Comparison of ENCODE assay signal across 9 mouse cellular contexts in the genomic region with DNA sequence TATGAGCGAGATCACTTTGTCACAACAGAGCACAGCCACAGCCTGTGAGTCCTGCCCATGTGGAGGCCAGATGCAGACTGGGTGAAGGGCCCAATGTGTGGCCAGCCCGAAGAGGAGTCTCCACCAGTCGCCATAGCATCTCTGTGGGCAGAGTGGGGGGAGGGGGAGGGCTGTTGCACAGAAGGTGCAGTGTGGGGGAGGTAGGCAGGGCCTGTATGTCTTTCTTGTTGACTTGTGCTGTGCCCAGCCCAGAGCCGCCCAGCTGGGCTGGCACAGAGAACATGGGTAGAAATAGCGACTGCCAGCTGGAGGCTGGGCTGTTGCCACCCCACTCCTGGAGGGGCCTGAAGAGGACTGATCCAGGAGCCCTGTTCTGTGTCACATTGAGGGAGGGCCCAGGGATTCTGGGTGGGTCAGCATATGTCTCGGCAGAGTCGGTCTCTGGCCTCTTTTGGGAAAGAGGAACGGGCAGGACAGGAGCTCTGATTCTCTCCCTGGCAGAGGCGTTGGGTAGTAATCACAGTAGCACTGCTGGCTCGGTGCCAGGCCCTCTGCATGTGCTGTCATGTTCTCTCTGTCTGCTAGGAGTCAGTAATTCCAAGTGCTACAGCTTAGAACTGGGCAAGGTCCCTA. TPM values are rescaled to one million over a fixed set of nuclear protein-coding genes. Genes with fewer than 3 reads are reported as not detected.
DNase-seq lines count a peak whose midpoint lies in the region; ATAC-seq lines count a peak whose summit lies in the region.
"Had no signal": no experiment of that assay in that cellular context is flagged by ENCODE, and none has a peak within 500 bp of the region (broad histone marks: within the 10 kb centered on the region; RNA-seq: fewer than 3 reads in every experiment).

No protein-coding gene starts in this region.

- no peaks in the 10 kb centered on the region for H3K27me3 ChIP-seq in stomach, embryonic 14.5 days (ENCODE audit: control insufficient read depth, insufficient read depth, low read length)
- H3K27me3 ChIP-seq: liver, embryonic 13.5 days had no signal

- no peak overlapping the region for H3K4me2 ChIP-seq in stomach, embryonic 14.5 days (replicated peaks; ENCODE audit: low read depth, low read length)
- H3K4me2 ChIP-seq: liver, embryonic 13.5 days had no signal

- H3K4me1 ChIP-seq in stomach, embryonic 14.5 days (ENCODE audit: control insufficient read depth, insufficient read depth, low read length): peaks cover 41% of the 10 kb centered on the region

- peak; percentile 83 for DNase-seq in MN1 (ENCODE audit: low spot score)
- DNase-seq in cerebellum, adult 18-20 months: peak; percentile 90 to 91
- peak; percentile 64 to 65 for DNase-seq in frontal cortex, postnatal 25 days (ENCODE audit: low spot score in 2 of 2)
- DNase-seq in heart, postnatal 4 days: peak; percentile 88
- peak; percentile 77 to 86 for DNase-seq in layer of hippocampus, adult 8-10 months (ENCODE audit: low spot score in 2 of 2)
- DNase-seq in lung, postnatal 36 days: peak; percentile 66
- DNase-seq: liver, embryonic 13.5 days had no signal

- no peak overlapping the region for H3K4me3 ChIP-seq in stomach, embryonic 14.5 days (ENCODE audit: low read depth, low read length)
- H3K4me3 ChIP-seq: liver, embryonic 13.5 days had no signal

- H3K9ac ChIP-seq in stomach, embryonic 14.5 days (replicated peaks; ENCODE audit: low read depth, low read length): no peak overlapping the region; the same call in 1 of the 2 replicates
- H3K9ac ChIP-seq: liver, embryonic 13.5 days had no signal

- peak overlapping the region; percentile 72 for H3K27ac ChIP-seq in stomach, embryonic 14.5 days (ENCODE audit: low read length)
- H3K27ac ChIP-seq: liver, embryonic 13.5 days had no signal

- no peaks in the 10 kb centered on the region for H3K36me3 ChIP-seq in stomach, embryonic 14.5 days (ENCODE audit: control insufficient read depth, insufficient read depth, low read length)
- H3K36me3 ChIP-seq: liver, embryonic 13.5 days had no signal

- H3K9me3 ChIP-seq in stomach, embryonic 14.5 days (ENCODE audit: control insufficient read depth, low read depth, low read length): no peaks in the 10 kb centered on the region
- H3K9me3 ChIP-seq: liver, embryonic 13.5 days had no signal

- ATAC-seq in stomach, embryonic 14.5 days (ENCODE audit: insufficient number of reproducible peaks, insufficient read depth, low FRiP score, low read depth): peak; percentile 12; the same call in 1 of the 2 replicates
- no peak for ATAC-seq in granulocyte monocyte progenitor cell, adult 5-6 weeks (replicated peaks; ENCODE audit: poor library complexity, severe bottlenecking)

- WGBS in stomach, embryonic 14.5 days: 40% methylated on average over 10 of the region's 10 CpGs

RNA-seq across cellular contexts. Expression of a gene that starts 18.2 kb away (rescaled TPM):
- 10 to 100 TPM; 23.8 to 34.2 TPM for total RNA-seq in heart, postnatal 4 days (2021)
- total RNA-seq in layer of hippocampus, adult 8-10 months (2022): 100 to 1,000 TPM; 243 to 310 (median 283) TPM
- polyA plus RNA-seq in stomach, embryonic 14.5 days (2014; fragmentation: Nextera tagmentation; extraction: Ambion mirVana): 34.7 and 36.0 TPM in 2 replicates
- total RNA-seq in granulocyte monocyte progenitor cell, adult 5-6 weeks (2014; fragmentation: Nextera tagmentation): 2.1 and 4.6 TPM in 2 replicates
- 2.5 and 3.2 TPM in 2 replicates for total RNA-seq in granulocyte monocyte progenitor cell, adult 5-6 weeks (2017)

RNA-seq across cellular contexts. Expression of a gene that starts 50.4 kb away (rescaled TPM):
- 1 to 10 TPM; 1.7 to 2.9 TPM for total RNA-seq in heart, postnatal 4 days (2021)
- under 1 TPM; 0.17 to 0.34 (median 0.23) TPM for total RNA-seq in layer of hippocampus, adult 8-10 months (2022)
- polyA plus RNA-seq in stomach, embryonic 14.5 days (2014; fragmentation: Nextera tagmentation; extraction: Ambion mirVana): 4.1 and 4.6 TPM in 2 replicates
- total RNA-seq in granulocyte monocyte progenitor cell, adult 5-6 weeks (2014; fragmentation: Nextera tagmentation): 0.09 TPM in 1 of 2 replicates, not detected in the other
- total RNA-seq in granulocyte monocyte progenitor cell, adult 5-6 weeks (2017): 0.15 TPM in 1 of 2 replicates, not detected in the other

Comparison
In these comparisons a context has a peak if more than half of its experiments do, and no peak if none do; other contexts are left out.
1. RNA of a gene that starts 18.2 kb away (total RNA-seq): 243 to 310 TPM in layer of hippocampus, adult 8-10 months; 23.8 to 34.2 TPM in heart, postnatal 4 days and 2.1 to 4.6 TPM in granulocyte monocyte progenitor cell, adult 5-6 weeks; every median in the first group is over 4 times any median in the second.
2. Peak in every context shown above with its lines, with median percentiles within 50 percentile points of each other: DNase-seq.